Mouse (Mus musculus) erythroblast, adult 5-6 weeks (primary cell): ENCODE measurements around the gene Gm10639. TPM values are rescaled to one million over a fixed set of nuclear protein-coding genes. Genes with fewer than 3 reads are reported as not detected.
"Not testable (repeated sequence)": the region's sequence is repeated elsewhere in the genome, so short reads cannot be mapped to it uniquely, and the experiment has no call there.

Experiments used
- ATAC-seq: replicated peaks from 2 replicates; pipeline ENCODE4 v1.8.0; 2016; ENCODE audit warnings: moderate number of reproducible peaks, mild to moderate bottlenecking, moderate TSS enrichment, inconsistent platforms; ENCODE audit not compliant: poor library complexity, low FRiP score, severe bottlenecking
- total RNA-seq, 2 experiments: library from RNA; stranded (forward) in 1 of 2; stranded (reverse) in 1 of 2; fragments of 150-400 nt in 1 of 2; fragments of 200-764, 138-1000 nt in 1 of 2; gene quantifications; 2 replicates each; pipeline versions ENCODE4 v1.2.3 to v1.2.4; 2015 to 2017; ENCODE audit warnings: low replicate concordance in 2 of 2

The Gm10639 gene
- total RNA-seq, 2 experiments from 2014 or later: not detected

GRCm38 (mm10) chr9:78343055-78343454 is 53.3 kb downstream of the Gm10639 start:
- not testable (repeated sequence) for ATAC-seq

- not testable (repeated sequence) for ATAC-seq
Measured at GRCm38 (mm10) chr9:78345235-78345634, 55.5 kb downstream of the Gm10639 start.

GRCm38 (mm10) chr9:78347004-78347403 is 57.3 kb downstream of the Gm10639 start:
- ATAC-seq: no peak

- not testable (repeated sequence) for ATAC-seq
Measured at GRCm38 (mm10) chr9:78348206-78349004, 58.7 kb downstream of the Gm10639 start.

- ATAC-seq: not testable (repeated sequence)
Measured at GRCm38 (mm10) chr9:78349141-78349540, 59.4 kb downstream of the Gm10639 start.

- ATAC-seq: not testable (repeated sequence)
Measured at GRCm38 (mm10) chr9:78350007-78350406, 60.3 kb downstream of the Gm10639 start.

GRCm38 (mm10) chr9:78351504-78352220 is 61.9 kb downstream of the Gm10639 start:
- no peak for ATAC-seq

Other genes with a start within 250 kb of the Gm10639 start
- gene Gcm1, start 238.0 kb upstream of the Gm10639 start, total RNA-seq (2015; ENCODE audit: low replicate concordance): not detected in 2 replicates
- gene Gcm1, start 238.0 kb upstream of the Gm10639 start, total RNA-seq (2017; ENCODE audit: low replicate concordance): not detected in 2 replicates
- gene Fbxo9, start 180.9 kb upstream of the Gm10639 start, total RNA-seq (2015; ENCODE audit: low replicate concordance): 517 and 623 TPM in 2 replicates
- gene Fbxo9, start 180.9 kb upstream of the Gm10639 start, total RNA-seq (2017; ENCODE audit: low replicate concordance): 741 and 893 TPM in 2 replicates
- 5.4 and 13.8 TPM in 2 replicates for gene Ick, start 180.7 kb upstream of the Gm10639 start, total RNA-seq (2015; ENCODE audit: low replicate concordance)
- 9.5 and 14.8 TPM in 2 replicates for gene Ick, start 180.7 kb upstream of the Gm10639 start, total RNA-seq (2017; ENCODE audit: low replicate concordance)
- 1.7 TPM in 1 of 2 replicates, not detected in the other for gene Gsta4, start 107.1 kb upstream of the Gm10639 start, total RNA-seq (2015; ENCODE audit: low replicate concordance)
- gene Gsta4, start 107.1 kb upstream of the Gm10639 start, total RNA-seq (2017; ENCODE audit: low replicate concordance): not detected in 2 replicates
- gene Gsta1, start 59.3 kb upstream of the Gm10639 start, total RNA-seq (2015; ENCODE audit: low replicate concordance): not detected in 2 replicates
- gene Gsta1, start 59.3 kb upstream of the Gm10639 start, total RNA-seq (2017; ENCODE audit: low replicate concordance): not detected in 2 replicates
- gene Gm3776, start 32.8 kb upstream of the Gm10639 start, total RNA-seq (2015; ENCODE audit: low replicate concordance): not detected in 2 replicates
- not detected in 2 replicates for gene Gm3776, start 32.8 kb upstream of the Gm10639 start, total RNA-seq (2017; ENCODE audit: low replicate concordance)
- gene Omt2a, start 24.9 kb downstream of the Gm10639 start, total RNA-seq (2015; ENCODE audit: low replicate concordance): not detected in 2 replicates
- not detected in 2 replicates for gene Omt2a, start 24.9 kb downstream of the Gm10639 start, total RNA-seq (2017; ENCODE audit: low replicate concordance)
- gene Omt2b, start 37.7 kb downstream of the Gm10639 start, total RNA-seq (2015; ENCODE audit: low replicate concordance): not detected in 2 replicates
- not detected in 2 replicates for gene Omt2b, start 37.7 kb downstream of the Gm10639 start, total RNA-seq (2017; ENCODE audit: low replicate concordance)
- gene Gsta2, start 65.9 kb downstream of the Gm10639 start, total RNA-seq (2015; ENCODE audit: low replicate concordance): not detected in 2 replicates
- not detected in 2 replicates for gene Gsta2, start 65.9 kb downstream of the Gm10639 start, total RNA-seq (2017; ENCODE audit: low replicate concordance)
- not detected in 2 replicates for gene Dppa5a, start 78.3 kb downstream of the Gm10639 start, total RNA-seq (2015; ENCODE audit: low replicate concordance)
- not detected in 2 replicates for gene Dppa5a, start 78.3 kb downstream of the Gm10639 start, total RNA-seq (2017; ENCODE audit: low replicate concordance)
- gene Ooep, start 88.8 kb downstream of the Gm10639 start, total RNA-seq (2015; ENCODE audit: low replicate concordance): not detected in 2 replicates
- not detected in 2 replicates for gene Ooep, start 88.8 kb downstream of the Gm10639 start, total RNA-seq (2017; ENCODE audit: low replicate concordance)
- gene Ddx43, start 105.9 kb downstream of the Gm10639 start, total RNA-seq (2015; ENCODE audit: low replicate concordance): not detected in 2 replicates
- gene Ddx43, start 105.9 kb downstream of the Gm10639 start, total RNA-seq (2017; ENCODE audit: low replicate concordance): not detected in 2 replicates
- 8.8 and 9.2 TPM in 2 replicates for gene Cgas, start 153.3 kb downstream of the Gm10639 start, total RNA-seq (2015; ENCODE audit: low replicate concordance)
- 2.4 and 3.9 TPM in 2 replicates for gene Cgas, start 153.3 kb downstream of the Gm10639 start, total RNA-seq (2017; ENCODE audit: low replicate concordance)
- gene Mto1, start 158.3 kb downstream of the Gm10639 start, total RNA-seq (2015; ENCODE audit: low replicate concordance): 7.3 and 14.2 TPM in 2 replicates
- gene Mto1, start 158.3 kb downstream of the Gm10639 start, total RNA-seq (2017; ENCODE audit: low replicate concordance): 6.9 and 22.0 TPM in 2 replicates
- gene Gm17324, start 158.9 kb downstream of the Gm10639 start, total RNA-seq (2015; ENCODE audit: low replicate concordance): not detected in 2 replicates
- gene Gm17324, start 158.9 kb downstream of the Gm10639 start, total RNA-seq (2017; ENCODE audit: low replicate concordance): not detected in 2 replicates
- gene Eef1a1, start 199.2 kb downstream of the Gm10639 start, total RNA-seq (2015; ENCODE audit: low replicate concordance): 3,932 and 4,159 TPM in 2 replicates
- 1,512 and 1,760 TPM in 2 replicates for gene Eef1a1, start 199.2 kb downstream of the Gm10639 start, total RNA-seq (2017; ENCODE audit: low replicate concordance)